Comparison of ENCODE assay signal across 8 mouse cellular contexts in the genomic region with DNA sequence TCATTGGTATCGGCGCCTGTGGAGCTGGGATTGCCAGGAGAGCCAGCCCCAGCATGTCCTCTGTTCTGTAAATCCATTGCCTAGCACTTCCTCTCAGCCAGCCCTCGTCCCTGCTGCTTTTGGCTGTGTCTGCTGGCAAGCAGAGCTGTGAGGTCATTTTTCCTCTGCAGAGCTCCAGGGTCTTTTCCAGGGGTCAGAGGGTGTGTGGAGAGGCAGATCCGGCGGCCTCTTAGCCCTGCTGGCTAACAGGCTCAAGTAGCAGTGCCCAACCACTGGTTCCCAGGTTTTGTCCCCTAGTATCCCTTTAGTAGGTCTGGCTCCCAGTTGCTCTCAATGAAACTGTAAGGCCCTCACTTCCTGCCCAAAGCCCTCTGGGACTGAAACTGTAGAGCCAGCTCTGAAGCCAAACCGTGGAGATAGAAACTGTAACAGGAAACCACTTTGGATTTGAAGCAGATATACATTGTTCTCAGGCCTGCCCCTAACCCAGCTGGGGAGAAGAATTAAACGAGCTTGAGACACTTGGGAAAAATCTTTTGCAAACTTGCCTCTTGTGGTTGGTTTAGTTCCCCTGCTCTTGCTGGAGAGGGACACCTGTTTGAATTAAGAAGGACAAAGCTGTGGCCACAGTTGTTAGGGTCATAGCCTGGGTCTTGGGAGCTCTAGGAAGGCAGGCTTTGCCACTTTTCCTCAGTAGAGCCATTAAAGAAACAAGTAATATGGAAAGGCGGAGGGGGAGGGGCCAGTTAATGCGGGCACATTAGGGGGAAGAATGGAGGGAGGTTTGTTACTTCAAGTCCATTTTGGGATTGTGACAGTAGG.
DNase-seq lines count a peak whose midpoint lies in the region; ATAC-seq and TF ChIP-seq lines count a peak whose summit lies in the region.

No protein-coding gene starts in this region.

- peak overlapping the region; percentile 13; the same call in 1 of the 2 replicates for H3K4me2 ChIP-seq in embryonic facial prominence, embryonic 12.5 days (replicated peaks)
- 0 out of 2 replicates have a peak overlapping the region, but pooled peaks have one; percentile 3 for H3K4me2 ChIP-seq in heart, embryonic 13.5 days
- no peak overlapping the region for H3K4me2 ChIP-seq in kidney, postnatal 0 days (ENCODE audit: low read length)

- no peak overlapping the region for H3K4me3 ChIP-seq in embryonic facial prominence, embryonic 12.5 days
- H3K4me3 ChIP-seq in heart, embryonic 13.5 days: no peak overlapping the region
- no peak overlapping the region for H3K4me3 ChIP-seq in kidney, postnatal 0 days (replicated peaks; ENCODE audit: low read depth, low read length)

- peaks cover 29% of the 10 kb centered on the region for H3K4me1 ChIP-seq in embryonic facial prominence, embryonic 12.5 days
- H3K4me1 ChIP-seq in heart, embryonic 13.5 days: peaks cover 41% of the 10 kb centered on the region
- H3K4me1 ChIP-seq in kidney, postnatal 0 days (replicated peaks; ENCODE audit: insufficient read depth, low read length): no peaks in the 10 kb centered on the region

- ATAC-seq in embryonic facial prominence, embryonic 12.5 days (ENCODE audit: insufficient number of reproducible peaks, insufficient read depth, low FRiP score, low TSS enrichment): peak; percentile 42; the same call in 1 of the 2 replicates
- peak; percentile 46; the same call in 1 of the 2 replicates for ATAC-seq in heart, embryonic 13.5 days (ENCODE audit: extremely low read depth, insufficient number of reproducible peaks, low FRiP score, low TSS enrichment)
- ATAC-seq in kidney, postnatal 0 days (replicated peaks; ENCODE audit: low FRiP score, low read depth): peak; percentile 38

- H3K27me3 ChIP-seq in embryonic facial prominence, embryonic 12.5 days: no peaks in the 10 kb centered on the region
- no peaks in the 10 kb centered on the region for H3K27me3 ChIP-seq in heart, embryonic 13.5 days (replicated peaks)
- no peaks in the 10 kb centered on the region for H3K27me3 ChIP-seq in kidney, postnatal 0 days (ENCODE audit: insufficient read depth, low read length)

- no peak for TF ChIP-seq CTCF in kidney, postnatal 0 days (IDR thresholded peaks at IDR 0.05; ENCODE audit: low read depth)

- 20% methylated on average over 9 of the region's 9 CpGs for WGBS in embryonic facial prominence, embryonic 12.5 days
- WGBS in heart, embryonic 13.5 days: 37% methylated on average over 9 of the region's 9 CpGs
- WGBS in kidney, postnatal 0 days: 21% methylated on average over 9 of the region's 9 CpGs

- H3K9me3 ChIP-seq in embryonic facial prominence, embryonic 12.5 days: no peaks in the 10 kb centered on the region
- no peaks in the 10 kb centered on the region for H3K9me3 ChIP-seq in heart, embryonic 13.5 days
- H3K9me3 ChIP-seq in kidney, postnatal 0 days (replicated peaks; ENCODE audit: low read length): no peaks in the 10 kb centered on the region

- no peak overlapping the region for H3K9ac ChIP-seq in embryonic facial prominence, embryonic 12.5 days
- H3K9ac ChIP-seq in heart, embryonic 13.5 days: peak overlapping the region; percentile 56
- H3K9ac ChIP-seq in kidney, postnatal 0 days (ENCODE audit: low read depth, low read length): no peak overlapping the region

- H3K27ac ChIP-seq in embryonic facial prominence, embryonic 12.5 days: peak overlapping the region; percentile 92
- peak overlapping the region; percentile 94 for H3K27ac ChIP-seq in heart, embryonic 13.5 days (replicated peaks)
- H3K27ac ChIP-seq in kidney, postnatal 0 days: peak overlapping the region; percentile 75

- H3K36me3 ChIP-seq in embryonic facial prominence, embryonic 12.5 days: no peaks in the 10 kb centered on the region
- H3K36me3 ChIP-seq in heart, embryonic 13.5 days: no peaks in the 10 kb centered on the region
- H3K36me3 ChIP-seq in kidney, postnatal 0 days (ENCODE audit: insufficient read depth, low read length): no peaks in the 10 kb centered on the region

- DNase-seq in kidney, adult 18-20 months: peak; percentile 25
- DNase-seq in kidney, adult 11 months: no peak
- DNase-seq in kidney, postnatal 0 days (ENCODE audit: low spot score): peak; percentile 85
- peak; percentile 72 to 86 for DNase-seq in lung, postnatal 4 days
- no peak for DNase-seq in thymus, postnatal 36 days
- no peak for DNase-seq in left cerebral cortex, adult 8-10 months (ENCODE audit: low spot score in 2 of 2)

Comparison
In these comparisons a context has a peak if more than half of its experiments do, and no peak if none do; other contexts are left out.
1. DNase-seq: peak in kidney, adult 18-20 months (single experiment), kidney, postnatal 0 days (single experiment) and lung, postnatal 4 days (2 of 2); none in kidney, adult 11 months (single experiment), thymus, postnatal 36 days (0 of 2) and left cerebral cortex, adult 8-10 months (0 of 2).
2. Peak in every context shown above with its lines, with median percentiles within 50 percentile points of each other: ATAC-seq and H3K27ac ChIP-seq.